In the genomic region with DNA sequence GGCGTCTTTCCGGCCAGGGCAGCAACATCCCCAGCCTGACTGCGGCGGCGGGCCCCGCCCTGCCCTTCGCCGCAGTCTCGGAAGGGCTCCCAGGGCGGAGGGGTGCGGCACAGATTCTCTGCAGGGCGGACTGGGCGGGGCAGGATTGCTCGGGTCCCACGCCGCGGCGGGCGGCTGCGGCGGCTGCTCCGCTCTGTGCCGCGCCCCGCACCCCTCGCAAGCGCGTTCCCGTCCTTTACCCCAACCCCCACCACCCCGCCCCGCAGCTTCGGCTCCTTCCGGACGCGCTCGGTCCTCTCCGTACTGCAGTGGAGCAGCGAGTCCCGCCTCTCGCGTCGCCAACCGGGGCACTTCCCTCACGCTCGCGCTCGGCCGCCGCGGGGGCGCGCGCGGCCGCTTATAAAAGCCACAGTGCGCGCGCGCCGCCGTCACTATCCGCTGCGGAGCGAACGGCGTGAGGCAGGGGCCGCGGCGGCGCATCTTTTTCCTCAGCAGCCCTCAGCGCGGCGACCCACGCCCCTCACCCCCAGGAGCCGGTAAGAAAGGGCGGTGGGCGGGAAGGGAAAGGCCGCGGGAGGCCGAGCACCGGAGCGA, we compare ENCODE assay signal across 8 mouse cellular contexts. TPM values are rescaled to one million over a fixed set of nuclear protein-coding genes. Genes with fewer than 3 reads are reported as not detected.
DNase-seq lines count a peak whose midpoint lies in the region; ATAC-seq and TF ChIP-seq lines count a peak whose summit lies in the region.

A gene (plus strand): TSS at position 311 of the 594 bp plus-strand sequence.

- intact Hi-C loops in heart, postnatal 14 days (cut with DNase I): loop anchor here (2.0 kb wide), 1 partner anchor 31 kb away; a partner anchor contains a TSS

- H3K27ac ChIP-seq in ES-Bruce4 (ENCODE audit: insufficient read depth, low read length): peak within 1 kb of the TSS; percentile 26
- H3K27ac ChIP-seq in forebrain, embryonic 14.5 days (ENCODE audit: low read depth, low read length): peak within 1 kb of the TSS; percentile 92
- peak within 1 kb of the TSS; percentile 99 for H3K27ac ChIP-seq in neural tube, embryonic 15.5 days (replicated peaks)

- H3K9me3 ChIP-seq in ES-Bruce4 (replicated peaks; ENCODE audit: control insufficient read depth, insufficient read depth, low read length, poor library complexity, severe bottlenecking): no peaks in the 10 kb centered on the region
- no peaks in the 10 kb centered on the region for H3K9me3 ChIP-seq in forebrain, embryonic 14.5 days (replicated peaks; ENCODE audit: control insufficient read depth, low read length)
- H3K9me3 ChIP-seq in neural tube, embryonic 15.5 days (replicated peaks): no peaks in the 10 kb centered on the region

- peak within 1 kb of the TSS; percentile 76 for H3K4me2 ChIP-seq in forebrain, embryonic 14.5 days (ENCODE audit: low read length)
- H3K4me2 ChIP-seq in neural tube, embryonic 15.5 days: peak within 1 kb of the TSS; percentile 71

- no peak for TF ChIP-seq POLR2A in ES-Bruce4 (IDR thresholded peaks at IDR 0.05; ENCODE audit: insufficient read depth, low read length)

- under 1% methylated on average over 76 of the region's 82 CpGs for WGBS in forebrain, embryonic 14.5 days
- under 1% methylated on average over 72 of the region's 82 CpGs for WGBS in neural tube, embryonic 15.5 days

- 0 out of 2 replicates have a peak, but pooled peaks have one; percentile 57 for TF ChIP-seq EP300 in ES-Bruce4 (IDR thresholded peaks at IDR 0.05; ENCODE audit: insufficient read depth, low read depth, low read length)

- peak within 1 kb of the TSS; percentile 93 for H3K9ac ChIP-seq in ES-Bruce4 (ENCODE audit: low read depth, poor library complexity, severe bottlenecking)
- peak within 1 kb of the TSS; percentile 99 for H3K9ac ChIP-seq in forebrain, embryonic 14.5 days (ENCODE audit: low read length)
- H3K9ac ChIP-seq in neural tube, embryonic 15.5 days (replicated peaks): peak within 1 kb of the TSS; percentile 100

- TF ChIP-seq CTCF in ES-Bruce4 (IDR thresholded peaks at IDR 0.05; ENCODE audit: low read depth, low read length): no peak

- peak; percentile 98 for DNase-seq in forebrain, embryonic 14.5 days (ENCODE audit: low spot score)
- peak; percentile 98 to 99 for DNase-seq in heart, postnatal 14 days
- peak; percentile 96 for DNase-seq in layer of hippocampus, adult 11-12 months (ENCODE audit: low spot score)
- peak; percentile 95 to 97 for DNase-seq in lung, adult 18-20 months
- peak; percentile 95 for DNase-seq in testis, postnatal 14 days (ENCODE audit: low spot score)

- H3K4me3 ChIP-seq in ES-Bruce4 (ENCODE audit: low read depth, low read length): peak within 1 kb of the TSS; percentile 85
- H3K4me3 ChIP-seq in forebrain, embryonic 14.5 days (ENCODE audit: low read depth, low read length): peak within 1 kb of the TSS; percentile 97
- peak within 1 kb of the TSS; percentile 90 for H3K4me3 ChIP-seq in neural tube, embryonic 15.5 days (replicated peaks)

- no peaks in the 10 kb centered on the region for H3K4me1 ChIP-seq in ES-Bruce4 (ENCODE audit: control insufficient read depth, insufficient read depth, low read length)
- peaks cover 47% of the 10 kb centered on the region for H3K4me1 ChIP-seq in forebrain, embryonic 14.5 days (ENCODE audit: control insufficient read depth, insufficient read depth, low read length)
- peaks cover 56% of the 10 kb centered on the region for H3K4me1 ChIP-seq in neural tube, embryonic 15.5 days

- peaks cover 5% of the 10 kb centered on the region; the same call in 1 of the 2 replicates for H3K36me3 ChIP-seq in ES-Bruce4 (ENCODE audit: control insufficient read depth, insufficient read depth, low read length, poor library complexity, severe bottlenecking)
- peaks cover 23% of the 10 kb centered on the region; the same call in 1 of the 2 replicates for H3K36me3 ChIP-seq in forebrain, embryonic 14.5 days (ENCODE audit: control insufficient read depth, insufficient read depth, low read length)
- peaks cover 20% of the 10 kb centered on the region for H3K36me3 ChIP-seq in neural tube, embryonic 15.5 days

- peak; percentile 91 for ATAC-seq in cerebellum, adult (ENCODE audit: insufficient number of reproducible peaks, low FRiP score, low TSS enrichment)
- ATAC-seq in forebrain, embryonic 14.5 days: peak; percentile 99
- ATAC-seq in neural tube, embryonic 15.5 days (ENCODE audit: low FRiP score): peak; percentile 99

- no peaks in the 10 kb centered on the region for H3K27me3 ChIP-seq in ES-Bruce4 (ENCODE audit: control insufficient read depth, insufficient read depth, low read length, poor library complexity, severe bottlenecking)
- no peaks in the 10 kb centered on the region for H3K27me3 ChIP-seq in forebrain, embryonic 14.5 days (replicated peaks; ENCODE audit: control insufficient read depth, insufficient read depth, low read length)
- H3K27me3 ChIP-seq in neural tube, embryonic 15.5 days (replicated peaks): no peaks in the 10 kb centered on the region

RNA-seq across cellular contexts. Expression of the gene that starts here (rescaled TPM):
- 200 and 235 TPM in 2 replicates for polyA plus RNA-seq in ES-Bruce4 (2011; ENCODE audit: insufficient read depth, insufficient read length, low read depth, missing spikeins)
- polyA plus RNA-seq in forebrain, embryonic 14.5 days (2014; fragmentation: Nextera tagmentation; extraction: Ambion mirVana): 310 and 312 TPM in 2 replicates
- total RNA-seq in heart, postnatal 14 days (2021): 100 to 1,000 TPM; 255 TPM
- polyA plus RNA-seq in neural tube, embryonic 15.5 days (2015; fragmentation: Nextera tagmentation; extraction: Ambion mirVana): 186 and 213 TPM in 2 replicates

Comparison
In these comparisons a context has a peak if more than half of its experiments do, and no peak if none do; other contexts are left out.
1. Peak in every context shown above with its lines: DNase-seq, ATAC-seq, H3K4me3 ChIP-seq and H3K27ac ChIP-seq.
2. H3K27ac ChIP-seq: peak in every context shown above with its lines; median percentile 99 in neural tube, embryonic 15.5 days; 92 in forebrain, embryonic 14.5 days; 26 in ES-Bruce4.